Mouse (Mus musculus): ENCODE data around the gene Aldh1b1. TPM values are rescaled to one million over a fixed set of nuclear protein-coding genes. Genes with fewer than 3 reads are reported as not detected.

Aldh1b1 gene
- total and polyA plus RNA-seq, 2 experiments = 80.3 to 96.4 TPM

GRCm38 (mm10) chr4:45796760-45797159 lies 2.1 kb upstream of the Aldh1b1 start:
- Histone ChIP-seq H3K27ac (replicated peaks; ENCODE audit: insufficient read depth, low read depth, low read length) (no peak overlapping the region), H3K36me3 (ENCODE audit: control insufficient read depth, insufficient read depth, low read length) (no peaks in the 10 kb centered on the region), H3K4me3 (ENCODE audit: insufficient read depth, low read depth, low read length) (no peak overlapping the region), H3K27me3 (ENCODE audit: control insufficient read depth, insufficient read depth, low read length) (no peaks in the 10 kb centered on the region), H3K4me1 (ENCODE audit: control insufficient read depth, insufficient read depth, low read length) (peaks cover 4% of the 10 kb centered on the region), H3K9ac (ENCODE audit: low read depth, low read length) (no peak overlapping the region), H3K79me2 (ENCODE audit: control insufficient read depth, insufficient read depth, low read length) (no peaks in the 10 kb centered on the region)
- no peak for DNase-seq (ENCODE audit: extremely low read depth, low read depth, low spot score)
- no peak for TF ChIP-seq CTCF (IDR thresholded peaks at IDR 0.05; ENCODE audit: low read depth, low read length)
- no peak for TF ChIP-seq POLR2A (IDR thresholded peaks at IDR 0.05; ENCODE audit: extremely low read depth, insufficient read depth, low read length)
- WGBS = 80% methylated on average over 5 of the region's 5 CpGs

- H3K9ac ChIP-seq (ENCODE audit: low read depth, low read length) = no peak overlapping the region; the same call in 1 of the 2 replicates
- H3K4me3 ChIP-seq (ENCODE audit: insufficient read depth, low read depth, low read length) = no peak overlapping the region
- DNase-seq (ENCODE audit: extremely low read depth, low read depth, low spot score) = no peak
Measured at GRCm38 (mm10) chr4:45799956-45800537, 1.2 kb downstream of the Aldh1b1 start.

DNA sequence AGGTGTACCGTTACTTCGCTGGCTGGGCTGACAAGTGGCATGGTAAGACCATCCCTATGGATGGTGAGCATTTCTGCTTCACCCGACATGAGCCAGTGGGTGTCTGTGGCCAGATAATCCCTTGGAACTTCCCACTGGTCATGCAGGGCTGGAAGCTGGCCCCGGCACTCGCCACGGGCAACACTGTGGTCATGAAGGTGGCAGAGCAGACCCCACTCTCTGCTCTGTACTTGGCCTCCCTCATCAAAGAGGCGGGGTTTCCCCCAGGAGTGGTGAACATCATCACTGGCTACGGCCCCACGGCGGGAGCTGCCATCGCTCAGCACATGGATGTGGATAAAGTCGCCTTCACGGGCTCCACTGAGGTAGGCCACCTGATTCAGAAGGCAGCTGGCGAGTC lies 4.1 kb downstream of the Aldh1b1 start:
- H3K27ac ChIP-seq (replicated peaks; ENCODE audit: insufficient read depth, low read depth, low read length) = no peak overlapping the region
- TF ChIP-seq CTCF (IDR thresholded peaks at IDR 0.05; ENCODE audit: low read depth, low read length) (no peak), POLR2A (IDR thresholded peaks at IDR 0.05; ENCODE audit: extremely low read depth, insufficient read depth, low read length) (no peak)
- H3K4me3 ChIP-seq (ENCODE audit: insufficient read depth, low read depth, low read length) = no peak overlapping the region
- no peak overlapping the region for H3K9ac ChIP-seq (ENCODE audit: low read depth, low read length)
- no peaks in the 10 kb centered on the region for H3K36me3 ChIP-seq (ENCODE audit: control insufficient read depth, insufficient read depth, low read length)
- WGBS = 96% methylated on average over 14 of the region's 14 CpGs
- peaks cover 3% of the 10 kb centered on the region for H3K4me1 ChIP-seq (ENCODE audit: control insufficient read depth, insufficient read depth, low read length)
- H3K79me2 ChIP-seq (ENCODE audit: control insufficient read depth, insufficient read depth, low read length) = no peaks in the 10 kb centered on the region
- DNase-seq (ENCODE audit: extremely low read depth, low read depth, low spot score) = no peak
- H3K27me3 ChIP-seq (ENCODE audit: control insufficient read depth, insufficient read depth, low read length) = no peaks in the 10 kb centered on the region

More at GRCm38 (mm10) chr4:45799956-45800537, 1.2 kb downstream of the Aldh1b1 start:
- Histone ChIP-seq H3K4me1 (ENCODE audit: control insufficient read depth, insufficient read depth, low read length) (peaks cover 4% of the 10 kb centered on the region), H3K27ac (replicated peaks; ENCODE audit: insufficient read depth, low read depth, low read length) (no peak overlapping the region), H3K79me2 (ENCODE audit: control insufficient read depth, insufficient read depth, low read length) (no peaks in the 10 kb centered on the region), H3K36me3 (ENCODE audit: control insufficient read depth, insufficient read depth, low read length) (no peaks in the 10 kb centered on the region), H3K27me3 (ENCODE audit: control insufficient read depth, insufficient read depth, low read length) (no peaks in the 10 kb centered on the region)
- 27% methylated on average over 3 of the region's 3 CpGs for WGBS
- TF ChIP-seq CTCF (IDR thresholded peaks at IDR 0.05; ENCODE audit: low read depth, low read length) = no peak
- TF ChIP-seq POLR2A (IDR thresholded peaks at IDR 0.05; ENCODE audit: extremely low read depth, insufficient read depth, low read length) = no peak

DNA sequence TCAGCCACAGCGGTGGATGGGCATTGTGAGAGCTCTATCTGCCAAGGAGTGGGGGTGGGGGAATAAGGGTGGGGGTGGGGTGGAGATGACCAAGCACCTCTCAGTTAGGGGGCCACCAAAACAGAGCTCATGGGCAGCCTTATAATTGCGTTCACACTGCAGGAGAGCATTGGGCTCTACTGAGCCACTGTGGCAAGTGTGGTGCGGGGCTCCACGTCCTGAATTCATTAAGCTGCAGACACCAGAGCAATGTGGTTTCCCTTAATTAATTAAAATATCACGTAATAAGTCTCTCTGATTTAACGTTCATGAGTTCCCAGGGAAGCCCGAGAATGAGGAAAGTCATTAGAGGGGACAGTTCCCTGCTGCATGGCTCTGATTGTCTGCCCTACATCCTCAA lies 9.2 kb downstream of the Aldh1b1 start:
- DNase-seq (ENCODE audit: extremely low read depth, low read depth, low spot score) = no peak
- no peaks in the 10 kb centered on the region for H3K27me3 ChIP-seq (ENCODE audit: control insufficient read depth, insufficient read depth, low read length)
- no peaks in the 10 kb centered on the region for H3K4me1 ChIP-seq (ENCODE audit: control insufficient read depth, insufficient read depth, low read length)
- H3K4me3 ChIP-seq (ENCODE audit: insufficient read depth, low read depth, low read length) = no peak overlapping the region
- no peaks in the 10 kb centered on the region for H3K79me2 ChIP-seq (ENCODE audit: control insufficient read depth, insufficient read depth, low read length)
- no peaks in the 10 kb centered on the region for H3K36me3 ChIP-seq (ENCODE audit: control insufficient read depth, insufficient read depth, low read length)
- TF ChIP-seq POLR2A (IDR thresholded peaks at IDR 0.05; ENCODE audit: extremely low read depth, insufficient read depth, low read length) = no peak
- no peak for TF ChIP-seq CTCF (IDR thresholded peaks at IDR 0.05; ENCODE audit: low read depth, low read length)
- 77% methylated on average over 7 of the region's 7 CpGs for WGBS
- no peak overlapping the region for H3K9ac ChIP-seq (ENCODE audit: low read depth, low read length)
- H3K27ac ChIP-seq (replicated peaks; ENCODE audit: insufficient read depth, low read depth, low read length) = no peak overlapping the region

DNA sequence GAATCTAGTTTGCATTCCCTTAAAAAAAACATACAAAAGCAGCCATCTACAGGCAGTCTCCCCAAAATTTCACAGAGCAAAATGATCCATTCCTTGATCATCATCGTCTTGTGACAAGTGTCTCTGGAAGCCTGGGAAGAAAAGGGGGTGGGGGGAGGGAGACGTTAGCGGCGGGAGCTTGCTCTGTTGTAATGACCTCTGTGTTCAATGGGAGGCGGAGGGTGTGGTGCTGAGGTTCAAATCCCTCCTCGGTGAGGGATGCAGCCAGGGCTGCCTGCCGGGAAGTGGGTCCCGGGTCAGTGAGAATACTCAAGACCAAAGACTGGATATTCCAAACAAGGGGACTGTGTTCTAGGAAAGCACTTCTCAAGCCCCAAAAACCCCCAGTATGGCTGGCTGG lies 12.4 kb downstream of the Aldh1b1 start:
- Histone ChIP-seq H3K79me2 (ENCODE audit: control insufficient read depth, insufficient read depth, low read length) (no peaks in the 10 kb centered on the region), H3K27me3 (ENCODE audit: control insufficient read depth, insufficient read depth, low read length) (no peaks in the 10 kb centered on the region), H3K9ac (ENCODE audit: low read depth, low read length) (no peak overlapping the region), H3K4me1 (ENCODE audit: control insufficient read depth, insufficient read depth, low read length) (no peaks in the 10 kb centered on the region), H3K27ac (replicated peaks; ENCODE audit: insufficient read depth, low read depth, low read length) (no peak overlapping the region), H3K36me3 (ENCODE audit: control insufficient read depth, insufficient read depth, low read length) (no peaks in the 10 kb centered on the region), H3K4me3 (ENCODE audit: insufficient read depth, low read depth, low read length) (no peak overlapping the region)
- TF ChIP-seq POLR2A (IDR thresholded peaks at IDR 0.05; ENCODE audit: extremely low read depth, insufficient read depth, low read length) = no peak
- no peak for TF ChIP-seq CTCF (IDR thresholded peaks at IDR 0.05; ENCODE audit: low read depth, low read length)
- WGBS = 49% methylated on average over 8 of the region's 8 CpGs
- DNase-seq (ENCODE audit: extremely low read depth, low read depth, low spot score) = no peak

DNA sequence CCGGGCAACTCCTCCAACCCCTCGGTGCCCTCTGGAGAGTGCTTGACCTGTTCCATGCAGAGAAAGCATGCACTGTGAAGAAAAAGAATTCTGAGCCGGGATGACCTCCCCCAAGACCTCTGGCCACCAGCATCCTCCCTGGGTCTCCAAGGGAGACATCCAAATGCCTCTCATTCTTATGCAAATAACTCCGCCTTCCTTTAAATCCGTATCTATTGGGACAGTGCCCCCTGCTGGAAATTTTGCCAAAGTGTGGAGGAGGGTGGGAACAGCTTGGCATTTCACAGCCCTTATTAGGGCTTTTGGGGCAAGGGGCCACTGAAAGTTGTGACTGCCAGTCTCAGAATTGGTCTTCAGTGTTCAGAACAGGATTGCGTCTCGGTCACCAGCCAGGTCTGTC lies 16.7 kb downstream of the Aldh1b1 start:
- no peak for DNase-seq (ENCODE audit: extremely low read depth, low read depth, low spot score)
- Histone ChIP-seq H3K9ac (ENCODE audit: low read depth, low read length) (no peak overlapping the region), H3K27me3 (ENCODE audit: control insufficient read depth, insufficient read depth, low read length) (no peaks in the 10 kb centered on the region), H3K79me2 (ENCODE audit: control insufficient read depth, insufficient read depth, low read length) (no peaks in the 10 kb centered on the region), H3K4me3 (ENCODE audit: insufficient read depth, low read depth, low read length) (no peak overlapping the region), H3K27ac (replicated peaks; ENCODE audit: insufficient read depth, low read depth, low read length) (no peak overlapping the region), H3K36me3 (ENCODE audit: control insufficient read depth, insufficient read depth, low read length) (no peaks in the 10 kb centered on the region), H3K4me1 (ENCODE audit: control insufficient read depth, insufficient read depth, low read length) (peaks cover under 1% of the 10 kb centered on the region)
- TF ChIP-seq CTCF (IDR thresholded peaks at IDR 0.05; ENCODE audit: low read depth, low read length) = peak; percentile 9; the same call in 1 of the 2 replicates
- TF ChIP-seq POLR2A (IDR thresholded peaks at IDR 0.05; ENCODE audit: extremely low read depth, insufficient read depth, low read length) = no peak
- 54% methylated on average over 7 of the region's 7 CpGs for WGBS

All from liver, adult 2 months (tissue).